Mouse (Mus musculus): Measurements from ENCODE around the gene Cpsf3. TPM values are rescaled to one million over a fixed set of nuclear protein-coding genes. Genes with fewer than 3 reads are reported as not detected.

Cpsf3 gene
- polyA plus RNA-seq, 1 experiment from 2014 or later, result 120 TPM

DNA sequence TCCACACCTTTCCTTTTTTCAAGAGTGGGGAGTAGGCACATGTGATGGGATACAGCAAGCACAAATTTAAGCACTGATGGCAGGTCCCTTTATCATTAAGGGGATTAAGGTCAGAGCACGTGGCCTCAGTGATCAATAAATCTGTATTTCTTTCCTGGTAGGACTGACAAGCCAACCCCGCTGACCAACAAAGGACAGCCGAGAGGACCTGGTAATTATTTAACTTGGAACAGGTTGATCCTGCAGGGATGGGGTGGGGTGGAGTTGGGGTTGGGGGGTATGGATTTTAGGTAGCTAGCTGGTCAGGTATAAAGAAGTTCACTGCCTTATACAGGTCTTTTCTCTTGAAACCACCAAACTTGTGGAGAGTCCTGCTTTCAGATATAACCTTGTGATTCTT lies 20.2 kb upstream of the Cpsf3 start:
- H3K27me3 ChIP-seq (ENCODE audit: control insufficient read depth, insufficient read depth, low read length), result no peaks in the 10 kb centered on the region
- no peaks in the 10 kb centered on the region for H3K9me3 ChIP-seq (ENCODE audit: control insufficient read depth, low read length)
- no peak overlapping the region for H3K9ac ChIP-seq (ENCODE audit: low read depth, low read length)
- WGBS, result 77% methylated on average over 3 of the region's 3 CpGs
- H3K4me1 ChIP-seq (ENCODE audit: control insufficient read depth, insufficient read depth, low read length), result no peaks in the 10 kb centered on the region
- H3K36me3 ChIP-seq (ENCODE audit: control insufficient read depth, insufficient read depth, low read length), result peaks cover 41% of the 10 kb centered on the region; the same call in 1 of the 2 replicates
- H3K4me3 ChIP-seq (ENCODE audit: low read length), result no peak overlapping the region
- no peak for ATAC-seq (ENCODE audit: low FRiP score, low TSS enrichment)
- no peak overlapping the region for H3K27ac ChIP-seq (ENCODE audit: low read depth, low read length)
- H3K4me2 ChIP-seq (replicated peaks; ENCODE audit: low read depth, low read length), result no peak overlapping the region

- peaks cover 42% of the 10 kb centered on the region; the same call in 1 of the 2 replicates for H3K36me3 ChIP-seq (ENCODE audit: control insufficient read depth, insufficient read depth, low read length)
- H3K4me2 ChIP-seq (replicated peaks; ENCODE audit: low read depth, low read length), result no peak overlapping the region
- no peak for ATAC-seq (ENCODE audit: low FRiP score, low TSS enrichment)
- H3K27me3 ChIP-seq (ENCODE audit: control insufficient read depth, insufficient read depth, low read length), result no peaks in the 10 kb centered on the region
- no peak overlapping the region for H3K4me3 ChIP-seq (ENCODE audit: low read length)
- no peaks in the 10 kb centered on the region for H3K9me3 ChIP-seq (ENCODE audit: control insufficient read depth, low read length)
- no peak overlapping the region for H3K27ac ChIP-seq (ENCODE audit: low read depth, low read length)
- 88% methylated on average over 4 of the region's 4 CpGs for WGBS
- H3K4me1 ChIP-seq (ENCODE audit: control insufficient read depth, insufficient read depth, low read length), result no peaks in the 10 kb centered on the region
- H3K9ac ChIP-seq (ENCODE audit: low read depth, low read length), result no peak overlapping the region
Measured at GRCm38 (mm10) chr12:21265501-21265900, 19.7 kb upstream of the Cpsf3 start.

DNA sequence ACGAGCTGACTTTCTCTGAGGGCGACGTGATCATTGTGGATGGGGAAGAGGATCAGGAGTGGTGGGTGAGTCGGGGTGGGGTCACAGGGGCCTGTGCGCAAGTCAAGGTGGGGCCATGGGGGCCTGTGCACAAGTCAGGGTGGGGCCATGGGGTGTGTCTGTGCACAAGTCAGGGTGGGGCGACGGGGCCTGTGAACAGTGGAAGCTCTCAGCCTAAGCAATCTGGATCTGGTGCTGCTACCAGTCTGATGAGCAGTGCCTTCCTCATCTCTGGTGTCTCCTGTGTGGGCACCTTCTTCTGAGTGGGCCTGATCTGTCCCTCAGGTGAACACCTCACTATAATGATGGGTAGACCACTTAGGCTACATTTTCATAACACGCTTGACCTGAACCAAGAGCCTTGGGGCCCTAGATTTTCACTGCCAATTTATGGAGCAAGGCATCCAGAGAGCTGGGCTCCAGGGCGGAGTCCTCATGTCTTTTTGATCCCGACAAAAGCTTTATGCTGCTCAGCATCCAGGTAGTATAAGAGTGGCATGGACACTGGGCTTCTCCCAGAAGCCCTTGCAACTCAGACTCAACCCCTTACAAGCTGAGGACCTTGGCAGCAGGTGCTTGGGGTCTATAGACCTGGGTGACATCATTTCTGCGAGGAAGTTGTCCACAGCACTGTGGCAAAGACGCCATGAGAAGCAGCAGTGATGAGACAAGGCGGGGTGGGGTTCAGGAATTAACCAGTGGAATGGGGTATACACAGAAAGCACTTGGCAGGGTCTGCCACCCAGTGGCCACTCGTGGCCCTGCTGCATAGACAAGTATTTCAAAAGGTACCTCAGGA lies 19.0 kb upstream of the Cpsf3 start:
- ATAC-seq (ENCODE audit: low FRiP score, low TSS enrichment), result peak; percentile 75
- no peak overlapping the region for H3K9ac ChIP-seq (ENCODE audit: low read depth, low read length)
- no peaks in the 10 kb centered on the region for H3K4me1 ChIP-seq (ENCODE audit: control insufficient read depth, insufficient read depth, low read length)
- peaks cover 49% of the 10 kb centered on the region; the same call in 1 of the 2 replicates for H3K36me3 ChIP-seq (ENCODE audit: control insufficient read depth, insufficient read depth, low read length)
- 82% methylated on average over 14 of the region's 14 CpGs for WGBS
- no peak overlapping the region for H3K4me2 ChIP-seq (replicated peaks; ENCODE audit: low read depth, low read length)
- no peak overlapping the region for H3K4me3 ChIP-seq (ENCODE audit: low read length)
- no peaks in the 10 kb centered on the region for H3K27me3 ChIP-seq (ENCODE audit: control insufficient read depth, insufficient read depth, low read length)
- no peak overlapping the region for H3K27ac ChIP-seq (ENCODE audit: low read depth, low read length)
- H3K9me3 ChIP-seq (ENCODE audit: control insufficient read depth, low read length), result no peaks in the 10 kb centered on the region

DNA sequence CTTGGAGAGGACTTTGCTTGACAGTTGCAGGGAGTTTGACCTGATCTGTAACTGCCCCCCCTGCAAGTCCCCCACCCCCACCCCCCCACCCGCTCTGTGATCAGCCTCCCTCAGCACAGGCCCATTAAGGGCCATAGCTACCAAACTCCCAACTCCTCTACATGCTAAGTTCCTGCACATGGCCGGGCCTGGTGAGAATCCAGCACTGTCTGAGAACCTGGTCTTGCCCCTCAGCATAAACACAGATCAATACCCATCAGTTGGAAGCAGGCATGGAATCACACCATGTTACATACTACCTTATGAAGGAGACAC lies 18.4 kb upstream of the Cpsf3 start:
- no peak overlapping the region for H3K4me3 ChIP-seq (ENCODE audit: low read length)
- no peak overlapping the region for H3K9ac ChIP-seq (ENCODE audit: low read depth, low read length)
- peak; percentile 17; the same call in 1 of the 2 replicates for ATAC-seq (ENCODE audit: low FRiP score, low TSS enrichment)
- 85% methylated on average over 2 of the region's 2 CpGs for WGBS
- H3K9me3 ChIP-seq (ENCODE audit: control insufficient read depth, low read length), result no peaks in the 10 kb centered on the region
- H3K4me2 ChIP-seq (replicated peaks; ENCODE audit: low read depth, low read length), result no peak overlapping the region
- no peak overlapping the region for H3K27ac ChIP-seq (ENCODE audit: low read depth, low read length)
- H3K27me3 ChIP-seq (ENCODE audit: control insufficient read depth, insufficient read depth, low read length), result no peaks in the 10 kb centered on the region
- H3K4me1 ChIP-seq (ENCODE audit: control insufficient read depth, insufficient read depth, low read length), result no peaks in the 10 kb centered on the region
- peaks cover 55% of the 10 kb centered on the region; the same call in 1 of the 2 replicates for H3K36me3 ChIP-seq (ENCODE audit: control insufficient read depth, insufficient read depth, low read length)

- Histone ChIP-seq H3K9me3 (ENCODE audit: control insufficient read depth, low read length) (no peaks in the 10 kb centered on the region), H3K4me3 (ENCODE audit: low read length) (no peak overlapping the region), H3K9ac (ENCODE audit: low read depth, low read length) (no peak overlapping the region), H3K36me3 (ENCODE audit: control insufficient read depth, insufficient read depth, low read length) (peaks cover 61% of the 10 kb centered on the region; the same call in 1 of the 2 replicates), H3K4me1 (ENCODE audit: control insufficient read depth, insufficient read depth, low read length) (no peaks in the 10 kb centered on the region), H3K4me2 (replicated peaks; ENCODE audit: low read depth, low read length) (no peak overlapping the region), H3K27ac (ENCODE audit: low read depth, low read length) (no peak overlapping the region), H3K27me3 (ENCODE audit: control insufficient read depth, insufficient read depth, low read length) (no peaks in the 10 kb centered on the region)
- no peak for ATAC-seq (ENCODE audit: low FRiP score, low TSS enrichment)
- WGBS, result 95% methylated on average over 8 of the region's 8 CpGs
Measured at GRCm38 (mm10) chr12:21268083-21268616, 17.0 kb upstream of the Cpsf3 start.

DNA sequence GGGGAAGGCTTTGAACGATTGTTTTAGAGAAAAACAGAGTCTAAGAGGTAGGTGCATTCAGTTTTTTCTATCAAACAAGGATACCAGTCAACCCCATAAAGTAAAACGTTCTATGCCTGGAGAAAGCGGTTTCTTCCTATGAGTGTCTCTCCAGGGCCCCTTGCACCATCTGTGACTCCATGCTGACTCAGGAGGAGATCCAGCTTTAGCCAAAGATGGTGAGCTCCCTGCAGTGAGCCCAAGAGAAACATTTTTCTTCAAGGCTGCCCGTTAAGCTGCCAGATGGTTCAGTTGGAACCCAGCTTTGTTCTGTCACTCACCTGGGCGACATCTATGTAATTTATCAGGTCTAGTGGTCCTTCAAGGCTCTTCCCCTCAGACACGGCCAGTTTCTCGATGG lies 10.7 kb upstream of the Cpsf3 start:
- H3K4me2 ChIP-seq (replicated peaks; ENCODE audit: low read depth, low read length), result no peak overlapping the region
- 82% methylated on average over 7 of the region's 7 CpGs for WGBS
- H3K27ac ChIP-seq (ENCODE audit: low read depth, low read length), result no peak overlapping the region
- no peak overlapping the region for H3K9ac ChIP-seq (ENCODE audit: low read depth, low read length)
- H3K27me3 ChIP-seq (ENCODE audit: control insufficient read depth, insufficient read depth, low read length), result no peaks in the 10 kb centered on the region
- H3K4me1 ChIP-seq (ENCODE audit: control insufficient read depth, insufficient read depth, low read length), result no peaks in the 10 kb centered on the region
- no peak for ATAC-seq (ENCODE audit: low FRiP score, low TSS enrichment)
- no peaks in the 10 kb centered on the region for H3K9me3 ChIP-seq (ENCODE audit: control insufficient read depth, low read length)
- peaks cover 29% of the 10 kb centered on the region; the same call in 1 of the 2 replicates for H3K36me3 ChIP-seq (ENCODE audit: control insufficient read depth, insufficient read depth, low read length)
- H3K4me3 ChIP-seq (ENCODE audit: low read length), result no peak overlapping the region

- WGBS, result 76% methylated on average over 1 of the region's 1 CpGs
- ATAC-seq (ENCODE audit: low FRiP score, low TSS enrichment), result no peak
- Histone ChIP-seq H3K9me3 (ENCODE audit: control insufficient read depth, low read length) (no peaks in the 10 kb centered on the region), H3K4me2 (replicated peaks; ENCODE audit: low read depth, low read length) (no peak overlapping the region), H3K4me3 (ENCODE audit: low read length) (no peak overlapping the region), H3K27me3 (ENCODE audit: control insufficient read depth, insufficient read depth, low read length) (no peaks in the 10 kb centered on the region), H3K27ac (ENCODE audit: low read depth, low read length) (no peak overlapping the region), H3K4me1 (ENCODE audit: control insufficient read depth, insufficient read depth, low read length) (no peaks in the 10 kb centered on the region), H3K9ac (ENCODE audit: low read depth, low read length) (no peak overlapping the region), H3K36me3 (ENCODE audit: control insufficient read depth, insufficient read depth, low read length) (peaks cover 5% of the 10 kb centered on the region; the same call in 1 of the 2 replicates)
Measured at GRCm38 (mm10) chr12:21277352-21277864, 7.8 kb upstream of the Cpsf3 start.

DNA sequence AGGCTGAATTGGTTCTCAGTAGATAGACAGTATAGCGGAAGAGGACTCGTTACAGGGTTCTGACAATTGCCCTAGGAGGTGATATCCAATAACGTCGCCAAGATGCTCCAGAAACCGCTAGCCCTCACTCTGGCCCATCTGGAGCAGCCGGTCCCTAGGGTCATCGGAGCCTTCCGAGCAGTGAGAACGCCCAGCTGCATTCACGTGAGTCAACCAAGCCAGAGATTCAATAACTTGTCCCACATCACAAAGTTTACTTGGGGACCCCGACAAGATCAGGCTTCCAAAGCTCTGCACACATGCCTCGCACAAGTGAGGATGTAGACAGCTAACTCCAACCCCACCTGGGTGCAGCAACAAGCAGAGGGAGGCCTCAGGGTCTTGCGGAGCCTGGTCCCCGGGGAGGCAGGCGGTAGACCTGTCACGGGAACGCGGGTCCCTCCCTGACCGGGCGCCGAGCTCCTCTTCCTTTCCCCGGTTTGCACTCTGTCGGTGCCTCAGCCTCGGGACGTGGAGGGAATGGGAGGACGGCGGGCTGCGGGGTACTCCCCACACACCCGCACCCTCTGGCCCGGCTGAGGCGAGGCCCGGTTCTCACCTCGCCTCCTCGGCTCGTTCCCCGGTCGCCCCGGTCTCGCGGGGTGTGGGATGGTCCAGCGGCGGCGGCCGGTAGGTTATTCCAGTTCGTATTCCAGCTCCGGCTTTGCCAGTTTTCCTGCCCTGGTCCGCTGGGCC lies 484 bp downstream of the Cpsf3 start:
- H3K9ac ChIP-seq (ENCODE audit: low read depth, low read length), result peak overlapping the region; percentile 87
- peak; percentile 86 for ATAC-seq (ENCODE audit: low FRiP score, low TSS enrichment)
- H3K4me1 ChIP-seq (ENCODE audit: control insufficient read depth, insufficient read depth, low read length), result peaks cover 14% of the 10 kb centered on the region
- H3K27ac ChIP-seq (ENCODE audit: low read depth, low read length), result peak overlapping the region; percentile 44; the same call in 1 of the 2 replicates
- peak overlapping the region; percentile 86 for H3K4me3 ChIP-seq (ENCODE audit: low read length)
- WGBS, result under 1% methylated on average over 37 of the region's 47 CpGs
- H3K9me3 ChIP-seq (ENCODE audit: control insufficient read depth, low read length), result no peaks in the 10 kb centered on the region
- peak overlapping the region; percentile 78 for H3K4me2 ChIP-seq (replicated peaks; ENCODE audit: low read depth, low read length)
- H3K27me3 ChIP-seq (ENCODE audit: control insufficient read depth, insufficient read depth, low read length), result no peaks in the 10 kb centered on the region
- H3K36me3 ChIP-seq (ENCODE audit: control insufficient read depth, insufficient read depth, low read length), result no peaks in the 10 kb centered on the region
